Mouse (Mus musculus) activated CD4-positive, CD25-positive, alpha-beta regulatory T cell, adult 4 months (primary cell): ENCODE data around the gene Btn2a2. TPM values are rescaled to one million over a fixed set of nuclear protein-coding genes. Genes with fewer than 3 reads are reported as not detected.

Source experiments
- ATAC-seq: one replicate; pipeline ENCODE4 v1.8.0; 2017
- polyA plus RNA-seq, 2 experiments: library from polyadenylated mRNA; unstranded; fragments of 100-300 nt; shearing (Covaris generic); gene quantifications; one replicate each; pipeline ENCODE4 v1.2.1; 2017

Gene Btn2a2
- not detected for polyA plus RNA-seq

DNA sequence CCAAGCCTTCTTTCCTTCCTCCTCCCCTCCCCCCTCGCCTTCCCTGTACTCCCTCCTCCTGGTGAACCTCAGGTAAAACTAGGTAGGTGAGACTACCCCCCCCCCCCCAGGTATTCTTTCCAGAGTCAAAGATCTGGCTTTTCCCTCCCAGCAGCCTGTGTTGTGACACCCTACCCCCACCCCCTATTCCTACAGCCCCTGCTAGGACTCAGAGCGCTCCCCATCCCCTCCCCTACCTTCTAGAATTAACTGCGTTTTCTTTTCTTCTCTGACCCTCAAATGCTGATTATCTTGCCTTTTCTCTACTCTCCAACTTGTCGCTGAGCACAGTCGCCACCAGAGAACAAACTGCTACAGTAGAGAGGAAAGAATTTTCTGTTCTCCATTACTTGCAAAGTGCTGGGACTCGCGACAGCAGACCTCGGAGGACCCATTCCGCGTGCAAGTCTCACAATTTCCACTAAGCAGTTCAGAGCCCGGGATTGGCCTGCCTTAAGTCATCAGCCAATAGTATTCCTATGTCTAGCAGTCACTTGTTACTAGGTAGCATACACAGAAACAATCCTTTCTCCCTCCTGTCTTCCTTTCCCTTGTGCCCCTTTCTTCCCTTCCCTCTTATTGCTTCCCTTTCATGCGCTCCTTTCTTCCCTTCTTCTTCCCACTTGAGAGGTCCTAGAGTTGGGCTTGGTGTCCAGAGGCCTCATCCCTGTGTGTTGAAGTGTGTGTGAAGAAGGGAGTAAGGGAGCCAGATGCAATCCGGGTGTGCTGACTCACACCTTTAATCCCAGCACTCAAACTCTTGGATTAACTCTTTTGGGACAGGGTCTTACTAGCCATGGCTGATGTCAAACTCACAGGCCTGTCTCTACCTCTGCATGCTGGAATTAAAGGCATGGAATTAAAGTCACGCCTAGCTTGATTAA is at the start of gene Btn2a2:
Gene Btn2a2 (minus strand): TSS at position 458 of the 923 bp plus-strand sequence.
- ATAC-seq: peak; percentile 100

DNA sequence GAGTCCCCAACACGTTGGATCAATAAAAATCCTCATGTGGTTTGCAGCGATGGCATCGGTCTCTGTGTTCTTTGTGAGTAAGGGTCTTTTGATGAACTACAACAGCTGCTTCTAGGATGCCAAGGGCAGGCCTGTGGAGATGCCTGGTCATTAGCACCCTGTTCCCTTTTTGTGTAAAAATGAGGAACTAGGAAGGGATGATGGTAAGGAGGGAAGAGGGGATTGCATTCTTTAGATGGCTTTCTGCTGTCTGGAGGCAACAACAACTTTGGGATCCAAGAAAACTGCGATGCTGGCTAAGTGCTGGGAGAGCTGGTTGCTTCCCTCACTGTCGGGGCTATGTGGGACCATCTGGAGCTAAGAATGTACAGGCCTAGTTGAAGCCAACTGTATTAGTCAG is 49.6 kb upstream of the Btn2a2 start:
- no peak for ATAC-seq

GRCm38 (mm10) chr13:23537006-23537710 is 48.5 kb upstream of the Btn2a2 start:
- ATAC-seq: no peak

DNA sequence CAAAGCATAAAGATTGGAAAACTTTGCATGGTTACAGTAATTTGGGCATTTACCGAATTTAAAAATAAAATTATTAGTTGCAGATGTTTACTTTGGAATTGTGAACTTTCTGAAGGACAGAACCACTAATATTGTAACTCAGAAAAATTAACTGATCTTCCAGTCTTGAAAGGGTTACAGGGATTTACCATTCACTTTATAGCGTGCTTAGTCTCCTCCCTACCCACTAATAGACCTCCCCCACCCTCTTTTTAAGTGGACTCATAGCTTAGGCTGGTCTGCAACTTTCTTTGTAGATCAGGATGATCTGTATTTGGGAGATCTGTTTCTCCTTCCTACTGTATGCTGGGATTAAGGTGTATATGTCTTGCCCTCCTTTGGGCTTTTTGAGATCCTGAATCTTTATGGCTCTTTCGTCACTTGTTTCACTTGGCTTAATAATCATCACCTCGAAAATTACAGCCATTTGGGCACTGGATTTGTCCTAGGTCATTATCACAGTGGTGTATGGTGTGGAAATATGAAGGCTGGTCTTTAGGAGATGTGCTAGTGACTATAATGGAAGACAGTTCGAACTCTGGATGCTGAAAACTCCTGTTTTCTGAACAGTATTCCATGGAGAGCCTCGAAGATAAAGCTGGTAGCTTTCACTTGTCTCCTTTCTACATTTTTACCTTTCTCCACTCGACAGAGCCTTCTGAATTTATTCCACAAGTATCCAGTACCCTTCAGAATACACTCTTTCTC is 47.6 kb upstream of the Btn2a2 start:
- ATAC-seq: no peak

- ATAC-seq: peak; percentile 65
These were observed 46.7 kb upstream of the Btn2a2 start, which contains the start of gene Hist1h3g for GRCm38 (mm10) chr13:23535137-23536075. Gene Hist1h3g (plus strand): TSS chr13:23535422.

GRCm38 (mm10) chr13:23534368-23535131 is 45.9 kb upstream of the Btn2a2 start:
- ATAC-seq: no peak

GRCm38 (mm10) chr13:23533560-23534367 is 45.1 kb upstream of the Btn2a2 start, which contains the start of gene Hist1h2af:
Gene Hist1h2af (plus strand): TSS chr13:23533906.
- ATAC-seq: peak; percentile 24

GRCm38 (mm10) chr13:23532262-23533075 is 43.8 kb upstream of the Btn2a2 start:
- no peak for ATAC-seq

GRCm38 (mm10) chr13:23530901-23531875 is 42.5 kb upstream of the Btn2a2 start, which contains the start of gene Hist1h4h:
Gene Hist1h4h (plus strand): TSS chr13:23531050.
- peak; percentile 77 for ATAC-seq

- ATAC-seq: peak; percentile 5
These were observed 41.7 kb upstream of the Btn2a2 start for GRCm38 (mm10) chr13:23530181-23530900.

GRCm38 (mm10) chr13:23529480-23530165 is 41.0 kb upstream of the Btn2a2 start:
- no peak for ATAC-seq

GRCm38 (mm10) chr13:23529005-23529404 is 40.3 kb upstream of the Btn2a2 start:
- no peak for ATAC-seq

DNA sequence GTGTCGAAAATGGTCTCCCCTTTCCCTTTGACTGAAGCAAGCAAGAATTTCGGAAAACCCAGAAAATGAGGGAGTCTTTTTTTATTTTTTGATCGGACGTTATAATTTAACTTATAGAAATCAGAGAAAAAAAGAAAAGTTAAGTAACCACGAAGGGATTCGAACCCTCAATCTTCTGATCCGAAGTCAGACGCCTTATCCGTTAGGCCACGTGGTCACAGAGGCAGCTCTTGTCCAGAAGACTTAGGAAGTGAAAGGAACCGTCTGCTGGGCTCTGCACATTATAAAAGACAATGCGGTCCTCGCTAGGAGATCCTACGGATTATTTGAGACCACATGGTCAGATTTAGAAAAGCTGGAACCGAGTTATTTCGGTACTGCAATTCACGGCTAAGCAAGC is 37.7 kb upstream of the Btn2a2 start:
- no peak for ATAC-seq

GRCm38 (mm10) chr13:23525901-23526300 is 37.2 kb upstream of the Btn2a2 start:
- no peak for ATAC-seq

- ATAC-seq: peak; percentile 48
These were observed 36.0 kb upstream of the Btn2a2 start for GRCm38 (mm10) chr13:23524654-23525053.

DNA sequence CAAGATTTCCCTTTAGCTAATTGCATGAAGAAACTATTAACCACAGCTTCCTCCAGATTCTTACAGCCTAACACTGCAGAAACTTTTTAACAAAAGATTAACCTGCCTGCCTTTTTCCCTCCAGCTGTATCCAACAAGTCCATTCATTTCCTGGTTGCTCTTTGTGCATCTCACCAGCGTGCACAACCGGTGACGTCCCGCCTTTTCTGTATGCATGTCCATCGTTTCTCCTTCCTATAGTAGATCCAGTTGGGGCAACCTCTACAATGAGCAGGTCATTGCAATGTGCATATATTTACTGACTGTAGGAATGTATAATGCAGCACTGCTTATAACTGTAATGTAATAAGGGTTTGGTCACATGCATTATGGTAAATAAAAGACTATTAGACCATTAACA is 35.3 kb upstream of the Btn2a2 start:
- ATAC-seq: no peak
